Mouse (Mus musculus): ENCODE measurements around the gene Nectin2. TPM values are rescaled to one million over a fixed set of nuclear protein-coding genes. Genes with fewer than 3 reads are reported as not detected.

The Nectin2 gene
- total RNA-seq, 2 experiments from 2014 or later: 7.9 to 9.1 TPM

DNA sequence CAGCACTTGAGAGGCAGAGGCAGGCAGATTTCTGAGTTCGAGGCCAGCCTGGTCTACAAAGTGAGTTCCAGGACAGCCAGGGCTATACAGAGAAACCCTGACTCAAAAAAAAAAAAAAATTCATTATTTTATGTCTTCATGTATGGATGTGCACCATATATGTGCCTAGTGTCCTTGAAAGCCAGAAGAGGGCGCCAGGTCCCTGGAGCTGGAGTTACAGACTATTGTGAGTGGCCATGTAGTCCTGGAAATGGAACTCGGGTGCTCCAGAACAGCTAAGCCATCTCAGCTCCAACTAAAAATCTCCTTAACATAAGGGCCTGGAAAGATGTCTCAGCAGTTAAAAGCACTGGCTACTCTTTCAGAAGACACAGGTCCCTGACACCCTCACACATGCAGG is 83.5 kb downstream of the Nectin2 start:
- no peak for DNase-seq (ENCODE audit: extremely low spot score in 1 of 2, low spot score in 1 of 2)

Other genes with a start within 250 kb of the Nectin2 start
- 1 to 10 TPM; 6.0 to 7.1 TPM for gene Bloc1s3, start 242.1 kb downstream of the Nectin2 start, total RNA-seq (2021)
- gene Trappc6a, start 242.1 kb downstream of the Nectin2 start, total RNA-seq (2021): 10 to 100 TPM; 20.1 to 21.1 TPM
- gene Nkpd1, start 232.6 kb downstream of the Nectin2 start, total RNA-seq (2021): under 1 TPM; 0.49 to 0.66 TPM
- 100 to 1,000 TPM; 103 to 112 TPM for gene Ppp1r37, start 187.4 kb downstream of the Nectin2 start, total RNA-seq (2021)
- gene Zfp296, start 173.2 kb downstream of the Nectin2 start, total RNA-seq (2021): 1 to 10 TPM in 1 of 2 experiments, under 1 TPM in 1; 0.30 to 1.0 TPM
- 10 to 100 TPM; 38.0 to 40.7 TPM for gene Gemin7, start 172.9 kb downstream of the Nectin2 start, total RNA-seq (2021)
- gene Clasrp, start 146.0 kb downstream of the Nectin2 start, total RNA-seq (2021): 10 to 100 TPM; 70.6 to 94.5 TPM
- 10 to 100 TPM in 1 of 2 experiments, 1 to 10 TPM in 1; 9.4 to 10.4 TPM for gene Relb, start 121.0 kb downstream of the Nectin2 start, total RNA-seq (2021)
- 100 to 1,000 TPM; 148 TPM for gene Clptm1, start 85.5 kb downstream of the Nectin2 start, total RNA-seq (2021)
- gene Apoc2, start 72.5 kb downstream of the Nectin2 start, total RNA-seq (2021): not detected
- not detected for gene Gm44805, start 69.1 kb downstream of the Nectin2 start, total RNA-seq (2021)
- not detected for gene Apoc4, start 69.0 kb downstream of the Nectin2 start, total RNA-seq (2021)
- gene Apoc1, start 57.8 kb downstream of the Nectin2 start, total RNA-seq (2021): 1 to 10 TPM; 4.8 to 7.5 TPM
- gene Apoe, start 51.3 kb downstream of the Nectin2 start, total RNA-seq (2021): 1,000 to 10,000 TPM; 2,615 to 2,768 TPM
- gene Tomm40, start 35.0 kb downstream of the Nectin2 start, total RNA-seq (2021): 100 to 1,000 TPM; 109 TPM
- 10 to 100 TPM in 1 of 2 experiments, 1 to 10 TPM in 1; 8.7 to 11.4 TPM for gene Bcam, start 20.5 kb upstream of the Nectin2 start, total RNA-seq (2021)
- gene Cblc, start 46.3 kb upstream of the Nectin2 start, total RNA-seq (2021): not detected
- gene Bcl3, start 72.3 kb upstream of the Nectin2 start, total RNA-seq (2021): under 1 TPM; 0.49 to 0.61 TPM
- 1 to 10 TPM; 1.8 to 2.9 TPM for gene Gm19345, start 101.5 kb upstream of the Nectin2 start, total RNA-seq (2021)
- not detected for gene Ceacam16, start 110.8 kb upstream of the Nectin2 start, total RNA-seq (2021)
- not detected for gene Ceacam19, start 137.5 kb upstream of the Nectin2 start, total RNA-seq (2021)
- 10 to 100 TPM; 10.2 to 15.9 TPM for gene Pvr, start 170.7 kb upstream of the Nectin2 start, total RNA-seq (2021)
- not detected for gene Igsf23, start 200.3 kb upstream of the Nectin2 start, total RNA-seq (2021)
- gene Ceacam20, start 214.9 kb upstream of the Nectin2 start, total RNA-seq (2021): not detected
- not detected for gene Nlrp9b, start 241.0 kb upstream of the Nectin2 start, total RNA-seq (2021)

All from layer of hippocampus, postnatal 25 days (tissue).